Mouse (Mus musculus): ENCODE results near the gene Rho.

Gene Rho

DNA sequence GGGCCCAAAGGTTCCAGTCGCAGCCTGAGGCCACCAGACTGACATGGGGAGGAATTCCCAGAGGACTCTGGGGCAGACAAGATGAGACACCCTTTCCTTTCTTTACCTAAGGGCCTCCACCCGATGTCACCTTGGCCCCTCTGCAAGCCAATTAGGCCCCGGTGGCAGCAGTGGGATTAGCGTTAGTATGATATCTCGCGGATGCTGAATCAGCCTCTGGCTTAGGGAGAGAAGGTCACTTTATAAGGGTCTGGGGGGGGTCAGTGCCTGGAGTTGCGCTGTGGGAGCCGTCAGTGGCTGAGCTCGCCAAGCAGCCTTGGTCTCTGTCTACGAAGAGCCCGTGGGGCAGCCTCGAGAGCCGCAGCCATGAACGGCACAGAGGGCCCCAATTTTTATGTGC is at the start of gene Rho:
Rho (plus strand) TSS at position 110 of the 400 bp plus-strand sequence.
- no peak for ATAC-seq (ENCODE audit: insufficient number of reproducible peaks, low FRiP score, low TSS enrichment)

DNA sequence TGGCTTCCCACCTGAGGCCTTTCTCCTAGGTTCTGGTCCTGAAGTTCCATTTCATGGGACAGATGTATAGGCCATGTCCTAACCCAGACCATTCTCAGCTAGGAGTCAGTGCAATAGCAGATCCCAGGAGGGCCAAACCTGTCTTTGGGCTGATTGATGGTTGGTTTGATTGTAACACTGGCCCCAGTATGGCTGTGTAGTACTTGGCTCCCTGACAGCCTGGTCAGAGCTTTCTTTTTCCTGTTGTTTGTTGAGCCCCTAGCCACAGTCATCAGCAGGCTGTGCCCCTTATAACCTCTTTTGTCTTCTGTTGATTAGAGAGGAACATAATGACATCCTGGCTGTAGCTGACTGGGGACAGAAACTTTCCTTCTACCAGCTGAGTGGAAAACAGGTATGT is 47.5 kb upstream of the Rho start:
- no peak for ATAC-seq (ENCODE audit: insufficient number of reproducible peaks, low FRiP score, low TSS enrichment)

- ATAC-seq (ENCODE audit: insufficient number of reproducible peaks, low FRiP score, low TSS enrichment): no peak
These were observed 44.7 kb upstream of the Rho start for GRCm38 (mm10) chr6:115886894-115887293.

DNA sequence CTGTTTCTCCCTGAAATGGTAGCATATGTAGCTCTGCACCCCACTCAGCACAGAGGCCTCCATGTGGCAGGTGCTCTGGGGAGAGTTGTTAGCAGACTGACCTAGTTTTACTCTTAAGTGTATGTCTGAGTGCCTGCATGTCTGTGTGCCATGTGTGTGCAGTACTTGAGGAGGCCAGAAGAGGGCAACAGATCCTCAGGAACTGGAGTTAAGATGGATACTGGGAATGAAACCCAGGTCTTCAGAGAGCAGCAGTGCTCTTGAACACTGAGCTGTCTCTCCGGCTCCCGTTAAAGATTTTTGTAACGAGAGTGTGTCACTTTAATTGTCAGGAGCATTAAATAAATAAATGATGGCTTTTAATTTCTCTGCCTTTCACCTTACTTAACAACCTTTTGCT is 43.3 kb upstream of the Rho start:
- ATAC-seq (ENCODE audit: insufficient number of reproducible peaks, low FRiP score, low TSS enrichment): no peak

- no peak for ATAC-seq (ENCODE audit: insufficient number of reproducible peaks, low FRiP score, low TSS enrichment)
These were observed 40.9 kb upstream of the Rho start for GRCm38 (mm10) chr6:115890601-115891000.

- no peak for ATAC-seq (ENCODE audit: insufficient number of reproducible peaks, low FRiP score, low TSS enrichment)
These were observed 40.5 kb upstream of the Rho start for GRCm38 (mm10) chr6:115891061-115891460.

- no peak for ATAC-seq (ENCODE audit: insufficient number of reproducible peaks, low FRiP score, low TSS enrichment)
These were observed 40.0 kb upstream of the Rho start for GRCm38 (mm10) chr6:115891497-115892061.

DNA sequence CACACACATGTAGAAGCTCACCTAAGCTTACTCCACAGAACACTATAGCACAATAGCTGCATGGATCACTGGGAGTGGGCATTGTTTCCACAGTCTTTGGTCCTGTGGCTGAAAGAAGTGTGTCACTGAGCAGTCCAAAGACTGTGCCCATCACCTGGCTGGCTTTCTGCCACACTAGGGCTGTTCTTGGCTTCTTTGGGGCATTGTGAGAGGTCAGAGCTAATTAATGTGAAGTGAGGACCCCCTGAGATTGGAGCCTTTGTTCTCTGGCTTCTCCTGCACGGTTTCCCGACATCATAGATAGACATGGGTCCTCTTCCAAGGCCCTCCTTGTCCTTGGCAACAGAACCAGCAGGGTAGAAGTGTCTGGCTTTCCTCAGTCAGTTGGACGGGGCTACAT is 39.2 kb upstream of the Rho start:
- ATAC-seq (ENCODE audit: insufficient number of reproducible peaks, low FRiP score, low TSS enrichment): no peak

DNA sequence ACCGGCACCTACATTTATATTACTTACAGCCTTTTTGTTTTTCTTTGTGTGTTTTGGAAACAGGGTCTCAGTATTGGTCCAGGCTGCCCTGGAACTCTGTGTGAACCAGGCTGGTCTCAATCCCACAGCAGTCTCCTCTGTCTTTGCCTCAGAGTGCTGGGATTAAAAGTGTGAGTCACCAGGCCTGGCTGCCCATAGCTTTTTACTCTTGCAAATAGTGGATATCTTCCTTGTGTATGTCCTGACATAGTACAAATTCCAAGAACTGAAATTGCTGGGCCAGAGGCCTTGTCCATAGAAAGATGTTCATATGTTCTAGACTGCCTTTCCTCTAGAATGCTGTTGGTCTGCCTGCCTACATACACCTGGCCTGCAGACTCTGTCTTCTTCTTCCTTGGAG is 35.2 kb upstream of the Rho start:
- ATAC-seq (ENCODE audit: insufficient number of reproducible peaks, low FRiP score, low TSS enrichment): no peak

DNA sequence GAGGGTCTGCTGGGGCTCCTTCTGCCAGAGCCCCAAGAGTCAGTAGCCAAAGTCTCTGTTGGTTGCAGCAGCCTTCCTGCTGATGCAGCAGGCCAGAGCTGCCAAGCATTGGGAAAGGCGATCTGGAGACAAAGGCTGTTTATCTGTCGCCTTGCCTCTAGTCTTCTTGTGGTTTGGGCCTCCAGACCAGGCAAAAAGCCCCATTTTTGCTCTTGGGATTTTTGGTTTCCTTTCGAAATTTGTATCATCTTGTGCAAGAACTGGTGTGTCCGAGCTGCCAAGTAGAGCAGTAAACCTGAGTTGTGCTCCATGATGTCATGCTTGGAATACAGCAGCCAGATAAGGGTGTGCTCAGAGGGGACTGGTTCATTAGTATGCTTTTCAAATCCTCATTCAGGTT is 34.4 kb upstream of the Rho start:
- ATAC-seq (ENCODE audit: insufficient number of reproducible peaks, low FRiP score, low TSS enrichment): no peak

GRCm38 (mm10) chr6:115897926-115898520 is 33.5 kb upstream of the Rho start:
- ATAC-seq (ENCODE audit: insufficient number of reproducible peaks, low FRiP score, low TSS enrichment): no peak

- peak; percentile 77 for ATAC-seq (ENCODE audit: insufficient number of reproducible peaks, low FRiP score, low TSS enrichment)
These were observed 30.5 kb upstream of the Rho start for GRCm38 (mm10) chr6:115901062-115901461.

DNA sequence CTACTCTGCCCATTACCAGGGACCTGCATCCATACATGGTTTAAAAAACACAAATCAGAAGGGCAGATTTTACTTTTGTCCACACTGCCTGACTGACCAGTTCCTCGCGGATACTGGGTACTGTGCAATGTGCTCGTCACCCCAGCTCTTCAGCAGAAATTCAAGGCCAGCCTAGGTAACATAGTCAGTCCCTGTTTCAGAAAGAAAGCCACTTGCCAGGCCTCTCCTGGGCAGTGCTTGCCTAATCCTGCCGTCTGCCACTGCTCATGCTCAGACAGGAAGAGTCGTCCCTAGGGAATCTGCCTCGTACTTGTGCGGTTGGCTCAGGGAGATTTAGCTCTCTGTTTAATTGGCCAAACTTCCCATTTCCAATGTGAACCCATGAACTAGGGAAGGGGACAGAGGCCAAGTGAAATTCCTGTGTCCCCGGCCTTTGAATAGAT is 30.0 kb upstream of the Rho start:
- ATAC-seq (ENCODE audit: insufficient number of reproducible peaks, low FRiP score, low TSS enrichment): peak; percentile 17

DNA sequence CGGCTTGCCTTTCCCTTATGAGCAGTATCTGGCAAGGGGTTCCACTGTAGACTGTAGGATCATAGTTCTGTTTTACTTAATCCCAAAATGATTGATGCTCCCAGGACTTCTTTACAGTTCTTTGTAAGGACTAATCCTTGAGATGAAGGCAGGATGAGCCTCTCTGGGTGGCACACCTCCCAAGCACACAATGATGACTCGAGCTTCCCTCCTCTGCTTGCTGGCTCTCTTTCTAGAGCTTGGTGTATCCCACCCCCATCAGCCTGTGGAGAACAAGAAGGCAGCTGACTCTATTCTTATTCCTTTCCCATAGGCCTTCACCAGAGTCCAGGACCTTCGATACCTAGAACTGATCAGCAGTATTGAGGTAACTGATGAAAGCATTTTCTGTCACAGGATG is 29.0 kb upstream of the Rho start:
- no peak for ATAC-seq (ENCODE audit: insufficient number of reproducible peaks, low FRiP score, low TSS enrichment)

DNA sequence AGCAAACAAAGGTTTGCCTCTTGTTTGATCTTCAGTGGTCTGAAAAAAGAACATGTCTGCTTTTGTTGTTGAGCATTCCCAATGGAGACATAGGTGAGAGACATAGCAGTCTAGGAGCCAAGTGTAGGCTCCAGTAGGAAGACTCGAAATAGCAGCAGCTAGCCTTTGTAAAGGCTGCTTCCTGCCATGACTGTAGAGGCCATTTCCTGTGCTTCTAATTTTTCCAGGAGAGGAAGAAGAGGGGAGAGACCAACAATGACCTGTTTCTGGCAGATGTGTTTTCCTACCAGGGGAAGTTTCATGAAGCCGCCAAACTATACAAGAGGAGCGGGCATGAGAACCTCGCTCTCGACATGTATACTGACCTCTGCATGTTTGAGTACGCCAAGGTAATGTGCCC is 26.0 kb upstream of the Rho start:
- ATAC-seq (ENCODE audit: insufficient number of reproducible peaks, low FRiP score, low TSS enrichment): no peak

- ATAC-seq (ENCODE audit: insufficient number of reproducible peaks, low FRiP score, low TSS enrichment): no peak
These were observed 25.1 kb upstream of the Rho start for GRCm38 (mm10) chr6:115906455-115906854.

GRCm38 (mm10) chr6:115906871-115907270 is 24.7 kb upstream of the Rho start:
- ATAC-seq (ENCODE audit: insufficient number of reproducible peaks, low FRiP score, low TSS enrichment): no peak

DNA sequence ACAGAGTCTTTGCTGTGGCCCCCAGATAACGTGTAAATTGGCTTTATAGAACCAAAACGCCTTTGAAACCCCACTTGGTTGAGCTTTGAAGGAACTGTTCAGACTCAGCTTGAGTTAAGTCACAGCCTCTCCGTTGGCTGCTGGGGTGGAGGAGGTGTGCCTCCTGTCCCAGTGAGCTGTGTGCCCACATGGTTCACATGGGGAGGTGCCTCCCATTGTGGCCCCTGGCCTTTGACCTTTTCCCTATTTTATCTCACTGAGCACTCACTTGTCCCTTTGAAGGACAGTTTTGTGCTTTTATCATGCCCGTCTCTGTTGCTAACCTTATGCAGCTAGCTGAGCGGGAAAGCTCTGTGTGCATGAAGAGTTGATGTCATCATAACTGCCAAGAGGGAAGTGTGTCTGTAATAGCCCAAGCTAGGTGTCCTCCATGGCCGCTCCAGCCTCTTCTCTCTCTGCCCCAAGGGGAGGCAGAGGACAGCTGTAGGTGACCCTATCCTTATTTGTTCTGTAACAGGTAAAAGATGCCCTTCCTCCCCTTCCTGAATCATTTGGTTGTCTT is 23.0 kb upstream of the Rho start:
- ATAC-seq (ENCODE audit: insufficient number of reproducible peaks, low FRiP score, low TSS enrichment): no peak

GRCm38 (mm10) chr6:115909052-115909451 is 22.5 kb upstream of the Rho start:
- ATAC-seq (ENCODE audit: insufficient number of reproducible peaks, low FRiP score, low TSS enrichment): no peak

DNA sequence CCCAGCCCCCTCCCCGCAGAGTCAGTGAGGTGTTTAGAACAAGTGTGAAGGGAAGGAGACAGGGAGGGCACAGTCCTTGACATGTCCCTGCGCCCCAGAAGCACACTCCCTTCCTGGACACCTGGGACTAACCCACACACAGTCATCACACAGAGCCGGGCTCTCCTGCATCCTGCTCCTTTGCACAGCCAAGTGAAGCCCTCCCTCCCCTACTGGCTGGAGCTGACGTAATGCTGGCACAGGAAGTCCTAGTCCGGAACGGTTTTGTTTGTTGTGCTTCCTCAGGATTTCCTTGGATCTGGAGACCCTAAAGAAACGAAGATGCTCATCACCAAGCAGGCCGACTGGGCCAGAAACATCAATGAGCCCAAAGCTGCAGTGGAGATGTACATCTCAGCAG is 21.6 kb upstream of the Rho start:
- peak; percentile 23; the same call in 1 of the 2 replicates for ATAC-seq (ENCODE audit: insufficient number of reproducible peaks, low FRiP score, low TSS enrichment)

GRCm38 (mm10) chr6:115911763-115912162 is 19.8 kb upstream of the Rho start:
- ATAC-seq (ENCODE audit: insufficient number of reproducible peaks, low FRiP score, low TSS enrichment): no peak

DNA sequence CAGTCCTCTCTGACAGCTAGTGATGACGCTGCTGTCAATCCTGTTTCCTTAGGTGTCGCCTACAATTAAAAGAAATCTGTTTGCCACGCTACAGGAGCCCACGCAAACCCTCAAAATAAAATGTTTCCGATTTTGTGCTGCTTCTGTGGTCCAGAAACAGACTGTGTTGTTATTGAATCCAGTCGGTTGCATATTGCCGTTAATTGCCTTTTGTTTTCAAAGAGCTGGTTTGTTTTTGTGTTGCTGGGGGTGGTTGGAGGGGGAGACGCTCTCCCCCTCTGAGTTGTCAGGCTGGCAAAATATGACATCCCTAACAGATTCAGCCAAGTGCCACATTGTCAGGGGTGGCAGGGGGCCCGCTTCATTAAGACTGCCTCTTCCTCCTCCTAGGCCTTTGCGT is 18.1 kb upstream of the Rho start:
- no peak for ATAC-seq (ENCODE audit: insufficient number of reproducible peaks, low FRiP score, low TSS enrichment)

Data from cerebellum, adult (tissue).